Mouse (Mus musculus) neural tube, embryonic 11.5 days (tissue): ENCODE data around the gene Bank1. TPM values are rescaled to one million over a fixed set of nuclear protein-coding genes. Genes with fewer than 3 reads are reported as not detected.

Experiments used
- ATAC-seq: fragments of 200-750 bp; cut with Nextera tagmentation; 2 replicates; pipeline ENCODE4 v1.8.0; 2017; ENCODE audit warnings: moderate number of reproducible peaks, mild to moderate bottlenecking, moderate TSS enrichment, moderate library complexity; ENCODE audit not compliant: insufficient read depth, low FRiP score, low TSS enrichment
- DNase-seq: peaks from one replicate; pipeline ENCODE4 v3.0.0-alpha.2; 2015; ENCODE audit warnings: low spot score
- H3K27ac ChIP-seq: fragments of 300-500 bp; sonication (generic); 2 replicates; pipeline ENCODE4 v1.5.1; 2014; ENCODE audit warnings: low read depth, mild to moderate bottlenecking, low read length
- H3K27me3 ChIP-seq: fragments of 300-500 bp; sonication (generic); 2 replicates; pipeline ENCODE4 v1.6.1; 2014; ENCODE audit warnings: mild to moderate bottlenecking, low read length, mixed read lengths; ENCODE audit not compliant: control insufficient read depth, insufficient read depth
- H3K36me3 ChIP-seq: fragments of 300-500 bp; sonication (generic); 2 replicates; pipeline ENCODE4 v1.6.1; 2014; ENCODE audit warnings: mild to moderate bottlenecking, low read length, moderate library complexity, mixed read lengths; ENCODE audit not compliant: control insufficient read depth, insufficient read depth
- H3K4me1 ChIP-seq: fragments of 300-500 bp; sonication (generic); 2 replicates; pipeline ENCODE4 v1.6.1; 2014; ENCODE audit warnings: low read length, mixed read lengths; ENCODE audit not compliant: control insufficient read depth, insufficient read depth
- H3K4me2 ChIP-seq: fragments of 300-500 bp; sonication (generic); 2 replicates; pipeline ENCODE4 v1.6.1; 2014; ENCODE audit warnings: low read depth, mild to moderate bottlenecking, moderate library complexity
- H3K4me3 ChIP-seq: fragments of 300-500 bp; sonication (generic); 2 replicates; pipeline ENCODE4 v1.5.1; 2014; ENCODE audit warnings: low read depth, low read length
- H3K9ac ChIP-seq: fragments of 300-500 bp; sonication (generic); 2 replicates; pipeline ENCODE4 v1.6.1; 2014; ENCODE audit warnings: mild to moderate bottlenecking, low read length
- H3K9me3 ChIP-seq: fragments of 300-500 bp; sonication (generic); 2 replicates; pipeline ENCODE4 v1.6.1; 2016; ENCODE audit warnings: low read length; ENCODE audit not compliant: control insufficient read depth
- WGBS: fragments of 180-500 bp; shearing (Covaris S2); extraction: QIAGEN DNeasy Blood & Tissue Kit; methylation state at CpG from one replicate; pipeline ENCODE4 v1.1.7; 2014; 5-methylcytosine and 5-hydroxymethylcytosine counted together
- polyA plus RNA-seq: library from polyadenylated mRNA; unstranded; fragments of >200 nt; fragmentation: Nextera tagmentation; extraction: Ambion mirVana; gene quantifications from 2 replicates; pipeline ENCODE4 v1.2.1, GENCODE M21; 2014

Gene Bank1
- 0.18 and 0.24 TPM in 2 replicates for polyA plus RNA-seq

GRCm38 (mm10) chr3:136325783-136326182, at the start of gene Bank1:
Gene Bank1, minus strand, starts transcription at chr3:136326066.
- Histone ChIP-seq H3K9ac (no peak within 1 kb of the TSS), H3K36me3 (no peaks in the 10 kb centered on the region), H3K4me2 (no peak within 1 kb of the TSS), H3K27ac (no peak within 1 kb of the TSS), H3K4me3 (no peak within 1 kb of the TSS), H3K4me1 (no peaks in the 10 kb centered on the region), H3K27me3 (no peaks in the 10 kb centered on the region), H3K9me3 (no peaks in the 10 kb centered on the region)
- DNase-seq (no peak), ATAC-seq (no peak)
- WGBS: 77% methylated on average over 5 of the region's 5 CpGs

- no peak overlapping the region for H3K9ac ChIP-seq
- H3K9me3 ChIP-seq: no peaks in the 10 kb centered on the region
- no peak overlapping the region for H3K4me2 ChIP-seq
- WGBS: 82% methylated on average over 11 of the region's 11 CpGs
- no peak overlapping the region for H3K4me3 ChIP-seq
- H3K27ac ChIP-seq: no peak overlapping the region
- no peaks in the 10 kb centered on the region for H3K36me3 ChIP-seq
- ATAC-seq (no peak), DNase-seq (no peak)
- no peaks in the 10 kb centered on the region for H3K27me3 ChIP-seq
- H3K4me1 ChIP-seq: no peaks in the 10 kb centered on the region
These were observed 44.0 kb upstream of the Bank1 start for GRCm38 (mm10) chr3:136369916-136370315.

- Histone ChIP-seq H3K27me3 (no peaks in the 10 kb centered on the region), H3K4me2 (no peak overlapping the region), H3K4me1 (no peaks in the 10 kb centered on the region), H3K4me3 (no peak overlapping the region), H3K9me3 (no peaks in the 10 kb centered on the region), H3K36me3 (no peaks in the 10 kb centered on the region), H3K9ac (no peak overlapping the region), H3K27ac (no peak overlapping the region)
- 81% methylated on average over 9 of the region's 9 CpGs for WGBS
- ATAC-seq: no peak
- no peak for DNase-seq
These were observed 43.6 kb upstream of the Bank1 start for GRCm38 (mm10) chr3:136369466-136369865.

GRCm38 (mm10) chr3:136368505-136368999, 42.7 kb upstream of the Bank1 start:
- no peak overlapping the region for H3K9ac ChIP-seq
- no peak overlapping the region for H3K4me2 ChIP-seq
- H3K4me3 ChIP-seq: no peak overlapping the region
- no peaks in the 10 kb centered on the region for H3K9me3 ChIP-seq
- H3K4me1 ChIP-seq: no peaks in the 10 kb centered on the region
- no peak overlapping the region for H3K27ac ChIP-seq
- ATAC-seq: no peak
- WGBS: 90% methylated on average over 4 of the region's 4 CpGs
- no peaks in the 10 kb centered on the region for H3K36me3 ChIP-seq
- H3K27me3 ChIP-seq: no peaks in the 10 kb centered on the region
- no peak for DNase-seq

GRCm38 (mm10) chr3:136349690-136350089, 23.8 kb upstream of the Bank1 start:
- WGBS: 80% methylated on average over 7 of the region's 7 CpGs
- Histone ChIP-seq H3K36me3 (no peaks in the 10 kb centered on the region), H3K4me3 (no peak overlapping the region), H3K9me3 (no peaks in the 10 kb centered on the region), H3K27me3 (no peaks in the 10 kb centered on the region), H3K4me1 (no peaks in the 10 kb centered on the region), H3K9ac (no peak overlapping the region), H3K4me2 (no peak overlapping the region), H3K27ac (no peak overlapping the region)
- no peak for ATAC-seq
- DNase-seq: no peak

- H3K4me3 ChIP-seq: no peak overlapping the region
- ATAC-seq (no peak), DNase-seq (no peak)
- no peak overlapping the region for H3K27ac ChIP-seq
- no peak overlapping the region for H3K9ac ChIP-seq
- no peaks in the 10 kb centered on the region for H3K27me3 ChIP-seq
- WGBS: 70% methylated on average over 1 of the region's 1 CpGs
- no peak overlapping the region for H3K4me2 ChIP-seq
- H3K9me3 ChIP-seq: no peaks in the 10 kb centered on the region
- no peaks in the 10 kb centered on the region for H3K36me3 ChIP-seq
- H3K4me1 ChIP-seq: no peaks in the 10 kb centered on the region
These were observed 22.7 kb upstream of the Bank1 start for GRCm38 (mm10) chr3:136348611-136349010.

GRCm38 (mm10) chr3:136347277-136347676, 21.4 kb upstream of the Bank1 start:
- WGBS: 90% methylated on average over 1 of the region's 1 CpGs
- no peak overlapping the region for H3K27ac ChIP-seq
- ATAC-seq: no peak
- DNase-seq: no peak
- H3K4me1 ChIP-seq: no peaks in the 10 kb centered on the region
- H3K9me3 ChIP-seq: no peaks in the 10 kb centered on the region
- H3K36me3 ChIP-seq: no peaks in the 10 kb centered on the region
- H3K27me3 ChIP-seq: no peaks in the 10 kb centered on the region
- H3K4me3 ChIP-seq: no peak overlapping the region
- no peak overlapping the region for H3K4me2 ChIP-seq
- H3K9ac ChIP-seq: no peak overlapping the region

GRCm38 (mm10) chr3:136341911-136342310, 16.0 kb upstream of the Bank1 start:
- Histone ChIP-seq H3K4me2 (no peak overlapping the region), H3K4me1 (no peaks in the 10 kb centered on the region), H3K9me3 (no peaks in the 10 kb centered on the region), H3K9ac (no peak overlapping the region), H3K27me3 (no peaks in the 10 kb centered on the region), H3K36me3 (no peaks in the 10 kb centered on the region), H3K27ac (no peak overlapping the region), H3K4me3 (no peak overlapping the region)
- ATAC-seq: no peak
- WGBS: 89% methylated on average over 2 of the region's 2 CpGs
- no peak for DNase-seq

- Histone ChIP-seq H3K27ac (no peak overlapping the region), H3K4me3 (no peak overlapping the region), H3K27me3 (no peaks in the 10 kb centered on the region), H3K9ac (no peak overlapping the region), H3K9me3 (no peaks in the 10 kb centered on the region), H3K4me1 (no peaks in the 10 kb centered on the region), H3K4me2 (no peak overlapping the region), H3K36me3 (no peaks in the 10 kb centered on the region)
- DNase-seq (no peak), ATAC-seq (no peak)
- 79% methylated on average over 2 of the region's 2 CpGs for WGBS
These were observed 14.0 kb upstream of the Bank1 start for GRCm38 (mm10) chr3:136339896-136340295.
